Mouse (Mus musculus) heart, postnatal 0 days (tissue): ENCODE results near the gene Dnttip1.

Source experiments
- CTCF ChIP-seq: IDR thresholded peaks from 2 replicates; pipeline ENCODE4 v1.5.1; 2016; ENCODE audit warnings: antibody characterized with exemption, control low read depth, low read depth
- EP300 ChIP-seq: IDR thresholded peaks from 2 replicates; pipeline ENCODE4 v1.6.1; 2016; ENCODE audit warnings: antibody characterized with exemption, low read depth

GRCm38 (mm10) chr2:164761971-164762370 is 16.2 kb downstream of the Dnttip1 start:
- TF ChIP-seq CTCF = no peak
- peak; percentile 5; the same call in 1 of the 2 replicates for TF ChIP-seq EP300
